Mouse (Mus musculus) embryonic facial prominence, embryonic 12.5 days (tissue): ENCODE measurements around the gene Fam104a. TPM values are rescaled to one million over a fixed set of nuclear protein-coding genes. Genes with fewer than 3 reads are reported as not detected.

Experiments
- ATAC-seq: fragments of 200-750 bp; cut with Nextera tagmentation; 2 replicates; pipeline ENCODE4 v1.8.0; 2017; ENCODE audit not compliant: insufficient number of reproducible peaks, insufficient read depth, low FRiP score, low TSS enrichment
- H3K27ac ChIP-seq: fragments of 300-500 bp; sonication (generic); 2 replicates; pipeline ENCODE4 v1.5.1; 2016; ENCODE audit warnings: mild to moderate bottlenecking
- H3K27me3 ChIP-seq: fragments of 300-500 bp; sonication (generic); 2 replicates; pipeline ENCODE4 v1.6.1; 2016; ENCODE audit warnings: mild to moderate bottlenecking, moderate library complexity
- H3K36me3 ChIP-seq: fragments of 300-500 bp; sonication (generic); 2 replicates; pipeline ENCODE4 v1.6.1; 2016; ENCODE audit warnings: mild to moderate bottlenecking
- H3K4me1 ChIP-seq: fragments of 300-500 bp; sonication (generic); 2 replicates; pipeline ENCODE4 v1.6.1; 2016
- H3K4me2 ChIP-seq: fragments of 300-500 bp; sonication (generic); replicated peaks from 2 replicates; pipeline ENCODE4 v1.6.1; 2016; ENCODE audit warnings: mild to moderate bottlenecking, moderate library complexity
- H3K4me3 ChIP-seq: fragments of 300-500 bp; sonication (generic); 2 replicates; pipeline ENCODE4 v1.5.1; 2016; ENCODE audit warnings: mild to moderate bottlenecking
- H3K9ac ChIP-seq: fragments of 300-500 bp; sonication (generic); 2 replicates; pipeline ENCODE4 v1.6.1; 2016; ENCODE audit warnings: mild to moderate bottlenecking, moderate library complexity
- H3K9me3 ChIP-seq: fragments of 300-500 bp; sonication (generic); 2 replicates; pipeline ENCODE4 v1.6.1; 2016; ENCODE audit warnings: mild to moderate bottlenecking, moderate library complexity
- whole genome bisulfite sequencing: fragments of 180-500 bp; shearing (Covaris S2); methylation state at CpG from one replicate; pipeline ENCODE4 v1.1.7; 2016; 5-methylcytosine and 5-hydroxymethylcytosine counted together
- polyA plus RNA-seq: library from polyadenylated mRNA; unstranded; fragments of >200 nt; fragmentation: Nextera tagmentation; extraction: Ambion mirVana; gene quantifications from 2 replicates; pipeline ENCODE4 v1.2.1, GENCODE M21; 2016

Gene Fam104a
- polyA plus RNA-seq, 1 experiment from 2014 or later: 52.6 TPM

- H3K9ac ChIP-seq: peak within 1 kb of the TSS; percentile 88
- peaks cover 20% of the 10 kb centered on the region for H3K4me1 ChIP-seq
- no peak for ATAC-seq
- peak within 1 kb of the TSS; percentile 90 for H3K27ac ChIP-seq
- WGBS: 40% methylated on average over 26 of the region's 26 CpGs
- H3K36me3 ChIP-seq: peaks cover 22% of the 10 kb centered on the region
- peak within 1 kb of the TSS; percentile 90 for H3K4me3 ChIP-seq
- peaks cover 7% of the 10 kb centered on the region; the same call in 1 of the 2 replicates for H3K9me3 ChIP-seq
- peak within 1 kb of the TSS; percentile 77 for H3K4me2 ChIP-seq
- no peaks in the 10 kb centered on the region for H3K27me3 ChIP-seq
These were observed 35.1 kb downstream of the Fam104a start, which contains the start of gene Cog1 for GRCm38 (mm10) chr11:113648690-113649352. Gene Cog1, plus strand, starts transcription at chr11:113649169.

DNA sequence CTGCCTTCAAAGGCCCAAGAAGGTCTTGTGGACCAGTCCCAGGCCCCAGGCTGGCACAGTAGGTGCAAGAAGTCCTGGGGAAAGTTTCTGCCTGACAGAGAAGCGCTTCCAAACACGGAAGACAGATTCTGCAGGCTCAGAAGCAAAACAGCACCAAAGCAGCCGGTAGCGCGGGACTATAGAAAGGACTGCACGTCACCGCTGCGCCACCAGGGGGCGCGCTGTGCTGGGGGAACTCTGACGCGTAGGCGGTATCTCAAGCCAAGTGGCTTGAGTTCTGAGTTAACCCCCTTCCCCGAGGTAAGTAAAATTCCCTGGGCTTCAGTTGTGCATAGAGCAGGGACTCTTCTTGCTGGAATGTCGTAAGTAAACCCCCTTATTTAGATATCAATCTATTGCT lies 35.8 kb downstream of the Fam104a start:
- Histone ChIP-seq H3K27ac (no peak overlapping the region), H3K27me3 (no peaks in the 10 kb centered on the region), H3K9me3 (peaks cover 7% of the 10 kb centered on the region; the same call in 1 of the 2 replicates), H3K9ac (peak overlapping the region; percentile 7; the same call in 1 of the 2 replicates), H3K4me1 (peaks cover 19% of the 10 kb centered on the region), H3K4me3 (no peak overlapping the region), H3K4me2 (peak overlapping the region; percentile 32), H3K36me3 (peaks cover 16% of the 10 kb centered on the region)
- 4% methylated on average over 15 of the region's 15 CpGs for WGBS
- no peak for ATAC-seq

DNA sequence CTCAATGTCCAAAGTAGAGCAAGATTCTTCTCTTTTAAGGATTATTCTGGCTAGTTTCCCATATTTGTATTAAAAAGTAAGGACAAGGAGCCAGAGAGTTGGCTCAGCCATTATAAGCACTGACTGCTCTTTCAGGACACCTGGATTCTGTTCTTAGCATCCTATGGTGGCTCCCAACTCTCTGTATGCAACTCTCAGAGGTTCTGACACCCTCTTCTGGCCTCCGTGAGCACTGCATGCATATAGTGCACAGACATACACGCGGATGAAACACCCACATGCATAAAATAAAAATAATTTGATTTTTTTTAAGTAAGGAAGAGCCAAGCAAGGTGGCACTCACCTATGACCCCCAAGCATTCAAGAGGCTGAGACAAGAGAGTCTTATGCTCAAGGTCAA lies 38.8 kb downstream of the Fam104a start:
- H3K4me1 ChIP-seq: peaks cover 12% of the 10 kb centered on the region
- no peak overlapping the region for H3K4me3 ChIP-seq
- peaks cover 7% of the 10 kb centered on the region; the same call in 1 of the 2 replicates for H3K9me3 ChIP-seq
- no peak overlapping the region for H3K27ac ChIP-seq
- H3K27me3 ChIP-seq: no peaks in the 10 kb centered on the region
- no peak overlapping the region for H3K9ac ChIP-seq
- H3K4me2 ChIP-seq: no peak overlapping the region
- no peak for ATAC-seq
- H3K36me3 ChIP-seq: no peaks in the 10 kb centered on the region
- WGBS: 83% methylated on average over 3 of the region's 3 CpGs

- no peak overlapping the region for H3K4me2 ChIP-seq
- no peaks in the 10 kb centered on the region for H3K4me1 ChIP-seq
- H3K9me3 ChIP-seq: 0 out of 2 replicates have a peak, but pooled peaks cover 7% of the 10 kb centered on the region
- H3K27me3 ChIP-seq: no peaks in the 10 kb centered on the region
- 86% methylated on average over 12 of the region's 12 CpGs for WGBS
- no peak overlapping the region for H3K9ac ChIP-seq
- no peak for ATAC-seq
- no peak overlapping the region for H3K4me3 ChIP-seq
- no peaks in the 10 kb centered on the region for H3K36me3 ChIP-seq
- H3K27ac ChIP-seq: no peak overlapping the region
These were observed 45.3 kb downstream of the Fam104a start for GRCm38 (mm10) chr11:113638680-113639079.

GRCm38 (mm10) chr11:113634699-113635121 lies 49.2 kb downstream of the Fam104a start:
- Histone ChIP-seq H3K4me3 (no peak overlapping the region), H3K27me3 (no peaks in the 10 kb centered on the region), H3K9me3 (0 out of 2 replicates have a peak, but pooled peaks cover 4% of the 10 kb centered on the region), H3K36me3 (no peaks in the 10 kb centered on the region), H3K27ac (no peak overlapping the region), H3K4me2 (no peak overlapping the region), H3K4me1 (no peaks in the 10 kb centered on the region), H3K9ac (no peak overlapping the region)
- WGBS: 64% methylated on average over 10 of the region's 10 CpGs
- ATAC-seq: no peak

GRCm38 (mm10) chr11:113633398-113633797 lies 50.6 kb downstream of the Fam104a start:
- no peak overlapping the region for H3K4me3 ChIP-seq
- no peaks in the 10 kb centered on the region for H3K36me3 ChIP-seq
- no peak for ATAC-seq
- H3K4me2 ChIP-seq: no peak overlapping the region
- 0 out of 2 replicates have a peak, but pooled peaks cover 4% of the 10 kb centered on the region for H3K9me3 ChIP-seq
- H3K9ac ChIP-seq: no peak overlapping the region
- no peak overlapping the region for H3K27ac ChIP-seq
- 86% methylated on average over 5 of the region's 5 CpGs for WGBS
- H3K27me3 ChIP-seq: no peaks in the 10 kb centered on the region
- no peaks in the 10 kb centered on the region for H3K4me1 ChIP-seq

GRCm38 (mm10) chr11:113632303-113632702 lies 51.7 kb downstream of the Fam104a start:
- WGBS: 80% methylated on average over 7 of the region's 7 CpGs

GRCm38 (mm10) chr11:113631862-113632261 lies 52.1 kb downstream of the Fam104a start:
- H3K9me3 ChIP-seq: no peaks in the 10 kb centered on the region
- no peak overlapping the region for H3K4me2 ChIP-seq
- no peak overlapping the region for H3K27ac ChIP-seq
- H3K9ac ChIP-seq: no peak overlapping the region
- H3K4me1 ChIP-seq: no peaks in the 10 kb centered on the region
- H3K36me3 ChIP-seq: no peaks in the 10 kb centered on the region
- H3K4me3 ChIP-seq: no peak overlapping the region
- H3K27me3 ChIP-seq: no peaks in the 10 kb centered on the region
- 81% methylated on average over 8 of the region's 8 CpGs for WGBS
- ATAC-seq: no peak

More at GRCm38 (mm10) chr11:113632303-113632702, 51.7 kb downstream of the Fam104a start:
- Histone ChIP-seq H3K9me3 (no peaks in the 10 kb centered on the region), H3K27me3 (no peaks in the 10 kb centered on the region), H3K4me3 (no peak overlapping the region), H3K4me1 (no peaks in the 10 kb centered on the region), H3K27ac (no peak overlapping the region), H3K4me2 (no peak overlapping the region), H3K36me3 (no peaks in the 10 kb centered on the region), H3K9ac (no peak overlapping the region)
- ATAC-seq: no peak

GRCm38 (mm10) chr11:113631302-113631701 lies 52.7 kb downstream of the Fam104a start:
- no peak for ATAC-seq
- no peaks in the 10 kb centered on the region for H3K36me3 ChIP-seq
- 83% methylated on average over 8 of the region's 8 CpGs for WGBS
- H3K27me3 ChIP-seq: no peaks in the 10 kb centered on the region
- H3K9ac ChIP-seq: no peak overlapping the region
- no peaks in the 10 kb centered on the region for H3K9me3 ChIP-seq
- H3K4me2 ChIP-seq: no peak overlapping the region
- no peaks in the 10 kb centered on the region for H3K4me1 ChIP-seq
- H3K27ac ChIP-seq: no peak overlapping the region
- H3K4me3 ChIP-seq: no peak overlapping the region

GRCm38 (mm10) chr11:113630642-113631041 lies 53.3 kb downstream of the Fam104a start:
- no peaks in the 10 kb centered on the region for H3K27me3 ChIP-seq
- WGBS: 66% methylated on average over 7 of the region's 7 CpGs
- no peak for ATAC-seq

GRCm38 (mm10) chr11:113627785-113628184 lies 56.2 kb downstream of the Fam104a start:
- Histone ChIP-seq H3K4me3 (no peak overlapping the region), H3K27me3 (no peaks in the 10 kb centered on the region), H3K9me3 (no peaks in the 10 kb centered on the region), H3K9ac (no peak overlapping the region), H3K4me1 (no peaks in the 10 kb centered on the region), H3K36me3 (no peaks in the 10 kb centered on the region; the same call in 1 of the 2 replicates), H3K27ac (no peak overlapping the region), H3K4me2 (no peak overlapping the region)
- 53% methylated on average over 4 of the region's 4 CpGs for WGBS
- no peak for ATAC-seq

More at GRCm38 (mm10) chr11:113630642-113631041, 53.3 kb downstream of the Fam104a start:
- H3K4me1 ChIP-seq: no peaks in the 10 kb centered on the region
- H3K9me3 ChIP-seq: no peaks in the 10 kb centered on the region
- H3K27ac ChIP-seq: no peak overlapping the region
- no peak overlapping the region for H3K9ac ChIP-seq
- H3K4me3 ChIP-seq: no peak overlapping the region
- no peak overlapping the region for H3K4me2 ChIP-seq
- no peaks in the 10 kb centered on the region for H3K36me3 ChIP-seq

DNA sequence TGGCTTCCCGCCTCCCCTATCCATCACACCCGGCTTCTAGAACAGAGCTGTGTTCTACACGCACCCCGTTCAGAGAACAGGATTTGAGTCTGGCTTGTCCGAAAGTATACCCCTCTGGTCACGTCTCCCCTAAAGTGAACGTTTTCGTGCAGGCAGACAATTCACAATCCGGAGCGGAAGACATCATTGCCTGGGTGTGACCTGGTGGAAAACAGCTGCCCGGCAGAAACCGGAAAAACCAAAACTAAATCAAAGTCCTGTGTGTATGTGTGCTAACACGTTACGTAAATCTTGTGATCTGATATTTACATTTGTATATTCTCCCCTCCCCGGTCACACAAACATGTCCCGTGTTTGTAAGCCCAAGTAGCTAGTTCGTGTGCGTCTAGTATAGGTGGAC lies 58.5 kb downstream of the Fam104a start:
- Histone ChIP-seq H3K27me3 (peaks cover 15% of the 10 kb centered on the region), H3K27ac (no peak overlapping the region), H3K4me3 (no peak overlapping the region), H3K9me3 (no peaks in the 10 kb centered on the region), H3K4me1 (no peaks in the 10 kb centered on the region), H3K9ac (no peak overlapping the region), H3K36me3 (no peaks in the 10 kb centered on the region; the same call in 1 of the 2 replicates), H3K4me2 (no peak overlapping the region)
- no peak for ATAC-seq
- WGBS: 92% methylated on average over 18 of the region's 18 CpGs
